Mouse (Mus musculus): ENCODE measurements at regions not wholly inside any gene's neighbourhood (a gene's known extent, or its start where the extent isn't known, plus 50 kb on each side); places are given as distances from the start of the nearest gene placed in this dataset.

DNA sequence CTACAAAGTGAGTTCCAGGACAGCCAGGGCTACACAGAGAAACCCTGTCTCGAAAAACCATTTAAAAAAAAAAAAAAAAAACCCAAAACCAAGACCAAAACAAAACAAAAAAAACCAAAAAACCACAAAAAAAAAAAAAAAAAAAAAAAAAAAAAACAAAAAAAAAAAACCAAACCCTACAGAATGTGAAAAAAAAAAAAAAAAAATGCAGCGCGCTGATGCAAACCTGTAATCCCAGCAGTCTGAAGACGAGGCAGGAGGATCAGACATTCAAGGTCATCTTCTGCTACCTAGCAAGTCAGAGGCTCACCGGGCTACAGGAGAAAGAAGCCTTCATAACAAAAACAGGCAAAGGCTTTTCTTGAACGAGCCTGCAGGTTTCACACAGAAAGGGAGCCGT is 57.4 kb upstream of the Mphosph6 start:
- TF ChIP-seq CTCF (IDR thresholded peaks at IDR 0.05; ENCODE audit: low read depth): no peak
- no peak for TF ChIP-seq EP300 (IDR thresholded peaks at IDR 0.05; ENCODE audit: low read depth)
